Mouse (Mus musculus) intestine, embryonic 15.5 days (tissue): ENCODE measurements at regions not wholly inside any gene's neighbourhood (a gene's known extent, or its start where the extent isn't known, plus 50 kb on each side); places are given as distances from the start of the nearest gene placed in this dataset.
A peak's percentile ranks its signal among the peaks of the same experiment; 100 is the strongest.

Experiments
- ATAC-seq: fragments of 200-750 bp; cut with Nextera tagmentation; 2 replicates; pipeline ENCODE4 v1.8.0; 2017; ENCODE audit warnings: moderate TSS enrichment, moderate library complexity
- H3K27ac ChIP-seq: fragments of 300-500 bp; sonication (generic); 2 replicates; pipeline ENCODE4 v1.5.1; 2015; ENCODE audit warnings: mild to moderate bottlenecking, inconsistent platforms
- H3K27me3 ChIP-seq: fragments of 300-500 bp; sonication (generic); replicated peaks from 2 replicates; pipeline ENCODE4 v1.6.1; 2015; ENCODE audit warnings: inconsistent platforms
- H3K36me3 ChIP-seq: fragments of 300-500 bp; sonication (generic); 2 replicates; pipeline ENCODE4 v1.6.1; 2015; ENCODE audit warnings: inconsistent platforms
- H3K4me1 ChIP-seq: fragments of 300-500 bp; sonication (generic); replicated peaks from 2 replicates; pipeline ENCODE4 v1.6.1; 2015; ENCODE audit warnings: inconsistent platforms
- H3K4me2 ChIP-seq: fragments of 300-500 bp; sonication (generic); replicated peaks from 2 replicates; pipeline ENCODE4 v1.6.1; 2015; ENCODE audit warnings: mild to moderate bottlenecking, inconsistent platforms
- H3K4me3 ChIP-seq: fragments of 300-500 bp; sonication (generic); replicated peaks from 2 replicates; pipeline ENCODE4 v1.5.1; 2015; ENCODE audit warnings: inconsistent platforms
- H3K9ac ChIP-seq: fragments of 300-500 bp; sonication (generic); 2 replicates; pipeline ENCODE4 v1.6.1; 2015; ENCODE audit warnings: inconsistent platforms
- H3K9me3 ChIP-seq: fragments of 300-500 bp; sonication (generic); 2 replicates; pipeline ENCODE4 v1.6.1; 2016; ENCODE audit warnings: inconsistent platforms
- WGBS: fragments of 180-500 bp; shearing (Covaris S2); methylation state at CpG from one replicate; pipeline ENCODE4 v1.1.7; 2015; 5-methylcytosine and 5-hydroxymethylcytosine counted together

DNA sequence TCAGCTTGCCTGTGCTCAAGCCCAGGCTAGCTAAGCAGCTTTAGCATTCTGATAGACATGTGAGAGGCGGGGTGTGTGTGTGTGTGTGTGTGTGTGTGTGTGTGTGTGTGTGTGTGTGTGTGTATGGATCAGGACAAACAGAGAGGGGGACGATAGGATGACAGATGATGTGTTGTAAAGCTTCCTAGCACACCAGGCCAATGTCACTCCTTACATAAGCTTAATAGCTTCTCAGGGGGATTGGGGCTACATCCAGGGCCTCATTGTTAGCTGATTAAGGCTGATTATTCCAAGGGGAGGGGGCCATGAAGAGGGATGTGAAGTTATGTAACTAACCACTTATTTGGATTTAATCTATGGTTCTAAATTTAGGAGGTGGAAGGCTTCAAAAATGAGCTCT lies 76.9 kb downstream of the Lsm3 start:
- no peak for ATAC-seq
- 51% methylated on average over 2 of the region's 2 CpGs for WGBS

DNA sequence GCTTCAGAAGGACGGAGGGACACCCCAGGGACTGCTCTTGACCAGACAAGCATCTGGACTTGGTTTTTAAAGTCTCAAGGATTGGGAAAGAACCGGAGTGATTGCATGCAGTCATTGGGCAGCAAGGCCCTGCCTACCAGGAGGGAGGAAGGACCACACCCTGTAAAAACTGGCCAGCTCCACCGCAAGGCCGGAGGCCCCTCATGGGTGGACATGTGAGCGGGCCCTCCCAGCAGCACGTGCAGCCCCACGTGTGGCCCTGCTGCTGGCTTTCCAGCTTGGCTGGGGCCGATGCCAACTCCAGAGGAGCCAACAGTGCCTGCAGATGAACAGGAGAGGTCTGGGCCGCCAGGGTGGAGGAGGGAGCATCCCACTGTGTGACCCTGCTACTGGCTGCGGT lies 83.2 kb downstream of the Lsm3 start:
- WGBS: 59% methylated on average over 10 of the region's 10 CpGs
- Histone ChIP-seq H3K4me1 (no peaks in the 10 kb centered on the region), H3K4me2 (no peak overlapping the region), H3K9ac (no peak overlapping the region), H3K36me3 (no peaks in the 10 kb centered on the region), H3K9me3 (no peaks in the 10 kb centered on the region), H3K27ac (no peak overlapping the region), H3K27me3 (no peaks in the 10 kb centered on the region), H3K4me3 (no peak overlapping the region)
- ATAC-seq: 0 out of 2 replicates have a peak, but pooled peaks have one; percentile 36

More for the DNA sequence above, 76.9 kb downstream of the Lsm3 start:
- Histone ChIP-seq H3K4me3 (no peak overlapping the region), H3K36me3 (no peaks in the 10 kb centered on the region), H3K9me3 (no peaks in the 10 kb centered on the region), H3K27ac (no peak overlapping the region), H3K27me3 (no peaks in the 10 kb centered on the region), H3K4me1 (peaks cover 12% of the 10 kb centered on the region; the same call in 1 of the 2 replicates), H3K4me2 (no peak overlapping the region), H3K9ac (no peak overlapping the region)

- H3K4me2 ChIP-seq: no peak overlapping the region
- no peaks in the 10 kb centered on the region for H3K9me3 ChIP-seq
- H3K36me3 ChIP-seq: no peaks in the 10 kb centered on the region
- ATAC-seq: no peak
- no peak overlapping the region for H3K9ac ChIP-seq
- no peaks in the 10 kb centered on the region for H3K27me3 ChIP-seq
- 88% methylated on average over 3 of the region's 3 CpGs for WGBS
- no peaks in the 10 kb centered on the region for H3K4me1 ChIP-seq
- no peak overlapping the region for H3K4me3 ChIP-seq
- H3K27ac ChIP-seq: no peak overlapping the region
These were observed 83.7 kb upstream of the Slc6a6 start for GRCm38 (mm10) chr6:91600116-91600515.

- no peaks in the 10 kb centered on the region for H3K27me3 ChIP-seq
- H3K36me3 ChIP-seq: no peaks in the 10 kb centered on the region
- no peak for ATAC-seq
- no peak overlapping the region for H3K9ac ChIP-seq
- H3K9me3 ChIP-seq: no peaks in the 10 kb centered on the region
- no peak overlapping the region for H3K4me2 ChIP-seq
- H3K4me1 ChIP-seq: no peaks in the 10 kb centered on the region
- H3K4me3 ChIP-seq: no peak overlapping the region
- WGBS: 84% methylated on average over 10 of the region's 10 CpGs
- H3K27ac ChIP-seq: no peak overlapping the region
These were observed 77.1 kb upstream of the Slc6a6 start for GRCm38 (mm10) chr6:91606634-91607215.

DNA sequence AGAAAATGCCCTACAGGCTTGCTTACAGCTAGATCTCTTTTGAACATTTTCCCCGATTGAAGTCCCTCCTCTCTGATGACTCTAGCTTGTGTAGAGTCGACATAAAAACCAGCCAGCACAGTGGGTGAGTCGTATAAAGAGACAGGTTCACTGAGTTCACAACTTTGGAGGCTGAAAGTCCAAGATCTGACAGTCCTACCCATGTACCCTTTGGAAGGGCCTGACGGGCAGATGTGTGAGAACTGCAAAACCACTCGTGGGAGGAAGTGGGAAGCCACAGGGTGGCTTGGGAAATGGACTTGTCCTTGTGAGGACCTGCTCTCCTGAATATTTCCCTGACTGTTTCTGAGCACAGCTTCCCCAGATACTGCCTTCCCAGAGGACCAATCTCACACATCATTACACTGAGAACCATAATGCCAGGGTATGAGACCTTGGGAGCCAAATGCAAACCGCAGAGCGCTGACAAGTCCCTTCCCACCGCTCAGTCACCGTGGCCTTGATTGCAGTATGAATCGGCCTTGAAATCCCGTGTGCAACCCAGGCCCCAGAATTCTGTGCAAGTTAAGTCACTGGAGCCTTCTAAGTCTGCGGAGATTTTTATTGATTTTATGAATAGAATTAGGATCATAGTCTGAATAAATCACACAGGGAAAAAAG lies 76.1 kb upstream of the Slc6a6 start:
- Histone ChIP-seq H3K9ac (no peak overlapping the region), H3K4me3 (no peak overlapping the region), H3K27me3 (no peaks in the 10 kb centered on the region), H3K27ac (no peak overlapping the region), H3K4me2 (no peak overlapping the region), H3K36me3 (no peaks in the 10 kb centered on the region), H3K9me3 (no peaks in the 10 kb centered on the region), H3K4me1 (no peaks in the 10 kb centered on the region)
- ATAC-seq: no peak
- WGBS: 82% methylated on average over 12 of the region's 12 CpGs

DNA sequence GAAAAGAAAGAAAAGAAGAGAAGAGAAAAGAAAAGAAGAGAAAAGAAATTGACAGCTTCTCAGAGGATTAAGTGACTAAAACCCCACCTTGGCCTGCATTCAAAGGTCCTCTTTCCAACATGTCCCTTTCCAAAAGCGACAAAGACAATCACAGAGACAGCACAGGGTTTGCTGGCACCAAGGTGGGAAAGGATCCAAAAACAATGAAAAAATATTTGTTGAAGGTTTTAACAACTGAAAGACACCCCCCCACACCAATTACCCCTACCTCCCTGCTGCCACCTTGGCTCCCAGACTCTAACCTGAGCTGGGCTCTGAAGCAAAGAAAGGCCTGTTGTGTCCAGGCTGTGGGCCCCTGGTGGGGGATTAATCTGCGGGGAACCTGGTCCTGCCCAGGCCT lies 74.2 kb upstream of the Slc6a6 start:
- Histone ChIP-seq H3K4me1 (no peaks in the 10 kb centered on the region), H3K9ac (no peak overlapping the region), H3K27me3 (no peaks in the 10 kb centered on the region), H3K4me2 (no peak overlapping the region), H3K36me3 (no peaks in the 10 kb centered on the region), H3K27ac (no peak overlapping the region), H3K9me3 (no peaks in the 10 kb centered on the region), H3K4me3 (no peak overlapping the region)
- 55% methylated on average over 2 of the region's 2 CpGs for WGBS
- no peak for ATAC-seq

- 0 out of 2 replicates have a peak, but pooled peaks have one; percentile 24 for ATAC-seq
- H3K4me3 ChIP-seq: no peak overlapping the region
- no peaks in the 10 kb centered on the region for H3K36me3 ChIP-seq
- no peaks in the 10 kb centered on the region for H3K27me3 ChIP-seq
- H3K27ac ChIP-seq: no peak overlapping the region
- H3K9ac ChIP-seq: no peak overlapping the region
- H3K4me2 ChIP-seq: no peak overlapping the region
- H3K4me1 ChIP-seq: peaks cover 10% of the 10 kb centered on the region; the same call in 1 of the 2 replicates
- WGBS: 69% methylated on average over 2 of the region's 2 CpGs
- H3K9me3 ChIP-seq: no peaks in the 10 kb centered on the region
These were observed 68.8 kb upstream of the Slc6a6 start for GRCm38 (mm10) chr6:91615022-91615421.

DNA sequence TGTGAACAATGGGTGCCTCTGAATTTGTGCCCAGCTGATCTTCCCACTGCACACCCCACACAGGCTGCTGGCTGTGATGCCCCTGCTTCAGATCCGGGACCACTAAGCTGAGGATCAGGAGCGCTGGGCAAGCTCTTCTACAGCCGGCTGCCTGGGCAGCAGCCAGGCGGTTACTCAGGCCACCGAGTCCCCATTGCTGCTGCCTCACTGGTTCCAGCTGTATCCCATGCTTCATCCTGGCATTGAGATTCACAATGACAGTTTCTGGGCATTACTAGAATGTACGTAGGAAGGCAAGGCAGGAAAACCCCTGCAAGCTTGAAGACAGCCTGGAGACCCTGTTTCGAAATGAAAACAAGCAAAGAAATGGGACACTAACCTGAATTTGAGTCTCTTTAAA lies 67.3 kb upstream of the Slc6a6 start:
- Histone ChIP-seq H3K9ac (no peak overlapping the region; the same call in 1 of the 2 replicates), H3K9me3 (no peaks in the 10 kb centered on the region), H3K36me3 (no peaks in the 10 kb centered on the region), H3K4me1 (peaks cover 10% of the 10 kb centered on the region; the same call in 1 of the 2 replicates), H3K4me2 (peak overlapping the region; percentile 59), H3K27ac (no peak overlapping the region), H3K4me3 (peak overlapping the region; percentile 15), H3K27me3 (no peaks in the 10 kb centered on the region)
- WGBS: 67% methylated on average over 7 of the region's 7 CpGs
- ATAC-seq: peak; percentile 17; the same call in 1 of the 2 replicates

- H3K9ac ChIP-seq: peak overlapping the region; percentile 21
- no peaks in the 10 kb centered on the region for H3K36me3 ChIP-seq
- peaks cover 10% of the 10 kb centered on the region; the same call in 1 of the 2 replicates for H3K4me1 ChIP-seq
- H3K4me3 ChIP-seq: peak overlapping the region; percentile 15
- peak; percentile 91 for ATAC-seq
- whole genome bisulfite sequencing: 2% methylated on average over 13 of the region's 13 CpGs
- H3K27ac ChIP-seq: no peak overlapping the region
- H3K27me3 ChIP-seq: no peaks in the 10 kb centered on the region
- no peaks in the 10 kb centered on the region for H3K9me3 ChIP-seq
- H3K4me2 ChIP-seq: peak overlapping the region; percentile 59
These were observed 66.7 kb upstream of the Slc6a6 start for GRCm38 (mm10) chr6:91617031-91617596.

- whole genome bisulfite sequencing: 74% methylated on average over 10 of the region's 10 CpGs
- H3K4me1 ChIP-seq: peaks cover 10% of the 10 kb centered on the region; the same call in 1 of the 2 replicates
- H3K36me3 ChIP-seq: no peaks in the 10 kb centered on the region
- ATAC-seq: peak; percentile 7; the same call in 1 of the 2 replicates
- H3K4me2 ChIP-seq: peak overlapping the region; percentile 59
- no peaks in the 10 kb centered on the region for H3K9me3 ChIP-seq
- no peak overlapping the region for H3K27ac ChIP-seq
- no peak overlapping the region for H3K9ac ChIP-seq
- no peak overlapping the region for H3K4me3 ChIP-seq
- no peaks in the 10 kb centered on the region for H3K27me3 ChIP-seq
These were observed 66.2 kb upstream of the Slc6a6 start for GRCm38 (mm10) chr6:91617685-91618084.

GRCm38 (mm10) chr6:91619009-91619408 lies 64.8 kb upstream of the Slc6a6 start:
- no peak overlapping the region for H3K4me2 ChIP-seq
- H3K27ac ChIP-seq: no peak overlapping the region
- H3K36me3 ChIP-seq: no peaks in the 10 kb centered on the region
- WGBS: 81% methylated on average over 6 of the region's 6 CpGs
- H3K27me3 ChIP-seq: no peaks in the 10 kb centered on the region
- no peaks in the 10 kb centered on the region for H3K9me3 ChIP-seq
- ATAC-seq: no peak
- H3K4me1 ChIP-seq: peaks cover 10% of the 10 kb centered on the region; the same call in 1 of the 2 replicates
- H3K4me3 ChIP-seq: no peak overlapping the region
- H3K9ac ChIP-seq: no peak overlapping the region

DNA sequence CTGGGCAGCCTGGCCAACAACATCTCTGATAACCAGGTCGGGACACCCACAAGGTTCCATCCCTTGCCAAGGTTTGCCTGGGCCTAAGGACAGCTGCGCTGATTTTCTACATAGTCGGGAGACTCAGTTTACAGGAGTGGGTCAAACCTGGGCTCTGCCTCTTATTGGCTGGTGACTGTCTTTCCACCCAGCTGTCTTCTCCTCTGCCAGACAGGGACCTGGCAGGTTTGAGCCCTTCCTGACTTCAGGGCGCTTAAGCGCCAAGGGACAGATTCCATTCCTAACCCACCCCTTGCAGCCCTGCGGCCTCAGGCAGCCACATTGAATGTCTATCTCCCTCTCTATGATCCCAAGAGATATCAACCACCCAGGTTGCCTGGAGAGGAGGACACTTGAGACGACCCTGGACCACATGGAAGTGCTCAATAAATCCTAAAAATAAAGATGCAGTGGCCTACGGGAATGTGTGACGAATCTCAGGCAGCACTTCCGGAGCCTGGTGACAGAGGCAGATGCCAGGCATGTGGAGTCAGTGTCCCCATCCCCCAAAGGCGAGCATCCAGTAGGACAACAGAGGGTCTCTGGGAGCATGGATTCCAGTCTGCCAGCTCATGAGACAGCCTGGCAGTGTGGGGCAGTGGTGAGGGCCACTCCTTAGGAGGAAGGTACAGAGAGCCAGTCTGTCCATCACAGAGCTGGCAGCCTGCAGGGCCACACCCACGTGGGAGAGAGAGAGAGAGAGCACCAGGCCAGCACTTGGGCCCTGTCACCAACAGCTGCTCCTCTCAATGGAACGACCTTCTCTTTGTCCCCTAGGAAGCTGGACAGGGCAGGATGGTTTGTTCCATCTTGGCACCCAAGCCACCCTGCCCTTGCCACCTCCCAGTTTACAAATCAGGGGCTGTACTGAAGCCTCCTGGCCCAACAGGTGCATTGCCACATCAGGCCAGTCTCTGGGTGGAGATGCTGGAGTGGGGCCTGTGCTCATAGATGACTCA lies 63.8 kb upstream of the Slc6a6 start:
- no peak overlapping the region for H3K4me2 ChIP-seq
- 72% methylated on average over 13 of the region's 13 CpGs for WGBS
- H3K9me3 ChIP-seq: no peaks in the 10 kb centered on the region
- H3K4me1 ChIP-seq: peaks cover 10% of the 10 kb centered on the region; the same call in 1 of the 2 replicates
- no peak overlapping the region for H3K27ac ChIP-seq
- no peak overlapping the region for H3K4me3 ChIP-seq
- H3K36me3 ChIP-seq: no peaks in the 10 kb centered on the region
- ATAC-seq: no peak
- no peak overlapping the region for H3K9ac ChIP-seq
- no peaks in the 10 kb centered on the region for H3K27me3 ChIP-seq
